Mouse (Mus musculus) embryo, embryonic 11.5 days (tissue): ENCODE measurements around the gene Enpp5.
A peak's percentile ranks its signal among the peaks of the same experiment; 100 is the strongest.

Source experiments
- DNase-seq: peaks from one replicate; pipeline ENCODE4 v3.0.0-alpha.2; 2012; ENCODE audit warnings: low read depth, low spot score

The Enpp5 gene

DNA sequence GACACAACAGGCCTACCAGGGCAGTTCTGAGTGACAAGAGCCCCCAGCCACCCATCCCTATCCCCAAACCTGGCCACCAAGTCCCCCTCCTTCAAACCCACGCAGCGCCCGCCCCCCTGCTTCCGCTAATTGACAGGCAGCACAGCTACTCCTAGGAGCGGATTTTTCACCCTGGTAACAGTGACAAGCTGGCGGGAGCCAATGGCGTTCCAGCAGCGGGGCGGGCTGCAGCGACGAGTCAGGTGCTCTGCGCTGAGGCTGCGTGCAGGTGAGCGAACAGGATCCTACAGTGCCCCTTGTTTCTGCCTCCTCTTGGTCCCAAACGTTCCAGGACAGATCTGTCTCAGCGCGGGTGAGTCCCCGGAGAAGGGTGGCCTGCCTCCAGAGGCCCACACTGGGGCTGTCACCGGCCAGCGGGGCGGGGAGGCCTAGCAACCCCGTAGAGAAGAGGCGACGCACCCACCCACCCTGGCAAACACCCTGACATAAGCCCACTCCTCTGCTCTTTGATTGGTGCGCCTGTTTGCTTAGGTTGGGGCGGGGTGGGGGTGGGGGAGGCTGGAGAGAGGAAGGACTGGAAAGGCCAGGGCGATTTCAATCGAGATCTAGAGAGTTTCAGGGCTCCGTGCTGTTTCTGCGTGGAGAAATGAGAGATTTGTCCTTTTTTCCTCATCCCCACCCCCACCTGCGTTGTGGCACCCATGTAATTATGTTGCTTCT is at the start of gene Enpp5:
Gene Enpp5, plus strand, starts transcription at position 183 of the 720 bp plus-strand sequence.
- peak; percentile 54 for DNase-seq

DNA sequence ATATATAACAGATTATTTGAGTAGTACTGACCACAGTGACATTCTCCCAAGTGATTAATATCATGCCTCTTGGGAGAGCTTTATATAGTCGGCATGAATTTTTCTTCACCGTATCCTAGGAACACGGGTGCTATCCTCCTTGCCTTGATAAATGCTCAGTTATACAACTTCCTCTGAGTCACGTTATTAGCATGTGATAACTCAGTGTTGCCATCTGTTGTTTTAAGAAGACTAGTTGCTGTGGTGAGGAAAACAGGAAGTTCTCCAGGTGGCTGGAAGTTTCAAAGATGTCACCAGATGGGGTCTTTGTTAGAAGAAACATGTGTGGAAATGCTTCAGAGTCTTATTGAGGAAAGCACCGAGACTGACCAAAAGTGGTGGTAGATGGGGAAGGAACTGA is 49.0 kb upstream of the Enpp5 start:
- DNase-seq: no peak

DNA sequence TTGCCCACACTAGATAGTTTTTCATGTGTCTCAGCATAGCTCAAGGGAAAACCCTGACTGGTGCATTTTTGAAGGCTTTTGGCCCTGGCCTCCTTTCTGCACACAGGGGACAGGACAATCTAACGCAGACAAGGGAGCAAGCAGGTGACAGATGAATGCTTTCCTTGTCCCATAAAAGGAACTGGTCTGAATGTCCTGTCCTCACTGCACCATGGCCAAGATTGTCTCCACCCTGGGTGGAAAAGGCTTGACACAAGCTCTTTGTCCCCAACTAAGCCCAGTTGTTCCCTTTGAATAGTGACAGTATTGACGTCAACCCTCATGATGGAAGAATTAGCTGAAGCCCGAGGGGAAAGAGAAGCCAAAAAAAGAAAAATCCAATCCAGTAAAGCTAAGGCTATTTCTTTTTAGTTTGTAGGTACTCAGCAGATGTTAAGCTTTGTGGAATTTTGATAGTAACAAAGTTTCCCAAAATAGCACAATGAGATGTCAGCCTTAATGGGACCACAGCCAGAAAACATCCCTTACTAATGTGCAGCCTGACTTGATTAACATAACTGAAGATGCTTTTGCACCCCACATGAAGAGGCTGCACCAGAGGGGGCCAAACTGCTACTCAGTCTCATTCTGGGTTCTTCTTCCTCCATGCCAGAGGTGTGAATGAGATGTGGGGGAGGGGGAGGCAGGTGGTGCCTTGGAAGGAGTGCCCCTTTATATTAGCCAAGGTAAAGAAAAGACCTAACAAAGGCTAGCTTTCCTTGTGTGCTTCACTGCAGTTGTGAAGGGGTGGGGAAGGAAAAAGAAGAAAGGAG is 47.6 kb upstream of the Enpp5 start:
- DNase-seq: no peak

DNA sequence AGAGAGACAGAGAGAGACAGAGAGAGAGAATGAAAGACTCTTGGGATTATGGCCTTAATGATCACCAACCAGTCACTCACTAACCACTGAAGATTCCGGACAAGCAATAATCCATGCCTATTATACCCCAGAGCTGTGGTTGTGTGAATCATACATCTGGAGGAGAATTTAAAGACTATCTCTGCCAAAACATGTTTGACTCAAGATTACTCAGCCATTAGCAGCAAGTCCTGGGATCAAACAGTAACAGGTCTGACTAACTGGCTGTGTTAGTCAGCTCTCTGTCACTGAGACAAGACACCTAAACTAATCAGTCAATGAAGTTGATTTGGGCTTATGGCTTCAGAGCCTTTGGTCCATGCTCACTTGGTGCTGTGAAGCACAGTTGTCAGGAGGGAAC is 43.6 kb upstream of the Enpp5 start:
- no peak for DNase-seq

DNA sequence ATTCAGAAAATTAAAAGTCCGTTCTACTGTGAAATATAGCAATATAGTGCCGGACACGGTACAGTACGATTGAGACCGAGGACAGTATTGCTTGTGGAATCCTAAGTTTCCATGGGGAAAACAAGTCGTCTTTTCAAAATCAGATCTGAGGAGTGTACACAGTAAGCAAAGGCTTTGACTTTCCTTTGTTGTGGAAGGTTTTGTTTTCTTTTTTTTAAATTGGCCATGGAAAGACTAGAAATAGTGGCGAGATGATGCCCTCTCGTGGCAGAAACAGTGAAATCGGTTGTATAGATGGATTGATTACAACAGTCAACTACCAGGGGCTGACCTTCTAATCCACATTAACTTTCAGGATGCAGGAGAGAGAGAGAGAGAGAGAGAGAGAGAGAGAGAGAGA is 40.0 kb upstream of the Enpp5 start:
- peak; percentile 17 for DNase-seq

DNA sequence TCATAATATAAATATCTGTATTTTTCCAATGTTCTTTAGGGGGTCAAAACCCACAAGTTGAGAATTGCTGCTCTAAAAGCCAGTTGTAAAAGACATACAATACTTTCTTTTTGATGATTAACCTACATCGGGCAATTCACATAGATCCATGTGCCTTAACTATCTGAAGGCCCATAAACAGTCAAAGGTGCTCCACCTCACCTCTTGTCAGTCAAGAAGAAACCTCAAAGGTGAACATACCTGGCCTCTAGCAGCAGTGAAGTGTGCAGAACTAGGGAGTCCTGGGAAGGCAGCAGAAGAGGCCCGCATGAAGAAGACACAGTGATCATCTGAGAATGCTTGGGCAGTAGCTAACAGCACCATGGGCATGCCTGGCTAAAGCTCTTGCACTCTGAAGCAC is 38.2 kb upstream of the Enpp5 start:
- no peak for DNase-seq

DNA sequence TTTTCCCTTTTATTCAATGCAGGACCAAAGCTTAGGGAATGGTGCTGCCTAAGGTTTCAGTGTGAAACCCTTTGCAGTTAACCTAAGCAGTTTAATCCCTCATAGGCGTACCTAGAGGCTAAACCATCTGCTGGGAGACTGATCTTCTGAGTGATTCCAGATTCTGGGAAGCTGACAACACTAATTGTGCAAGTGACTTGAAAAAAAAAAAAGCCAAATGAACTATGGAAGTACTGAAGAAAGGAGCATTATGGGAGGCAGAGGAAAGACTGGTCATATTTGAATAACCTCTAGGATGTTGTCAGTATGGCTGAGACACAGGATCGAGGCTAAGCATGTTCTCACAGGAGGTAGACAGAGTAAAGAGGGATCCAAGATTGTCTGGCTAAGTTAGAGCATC is 36.3 kb upstream of the Enpp5 start:
- no peak for DNase-seq

DNA sequence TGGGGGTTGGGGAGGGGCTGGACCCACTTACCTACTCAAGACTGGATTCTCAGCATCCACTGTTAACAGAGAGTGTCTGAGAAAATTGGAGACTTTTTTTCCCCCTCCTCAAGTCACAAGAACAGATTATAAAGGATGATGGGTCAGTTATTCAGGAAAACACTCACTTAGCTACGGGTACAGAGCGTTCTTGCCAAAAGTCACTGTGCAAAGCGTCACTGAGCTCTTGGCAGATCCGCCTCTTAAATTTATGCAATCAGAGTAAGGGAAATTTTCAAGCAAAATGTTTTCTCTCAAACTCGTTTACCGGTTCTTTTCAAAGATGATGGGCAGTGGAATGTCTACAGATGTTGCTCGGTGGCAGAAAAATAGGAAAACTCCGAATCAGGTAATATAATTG is 35.8 kb upstream of the Enpp5 start:
- no peak for DNase-seq

DNA sequence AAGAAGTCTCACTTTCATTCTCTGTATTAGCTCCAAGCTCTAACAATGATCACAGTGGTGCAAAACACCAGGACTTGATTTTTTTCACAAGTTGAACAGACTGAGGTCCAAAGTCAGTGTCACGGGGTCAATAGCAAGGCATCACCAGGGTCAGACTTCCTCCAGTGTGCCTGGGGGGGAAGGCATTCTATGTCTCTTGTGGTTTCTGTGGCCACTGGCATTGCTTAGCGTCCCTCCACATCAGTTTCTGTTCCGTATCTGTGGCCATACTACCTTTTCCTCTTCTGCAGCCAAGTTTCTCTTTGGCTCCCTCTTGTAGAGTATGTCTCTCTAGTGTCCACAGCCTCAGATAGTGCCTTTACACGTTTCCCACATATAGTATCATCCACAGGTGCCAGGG is 25.2 kb upstream of the Enpp5 start:
- DNase-seq: no peak

DNA sequence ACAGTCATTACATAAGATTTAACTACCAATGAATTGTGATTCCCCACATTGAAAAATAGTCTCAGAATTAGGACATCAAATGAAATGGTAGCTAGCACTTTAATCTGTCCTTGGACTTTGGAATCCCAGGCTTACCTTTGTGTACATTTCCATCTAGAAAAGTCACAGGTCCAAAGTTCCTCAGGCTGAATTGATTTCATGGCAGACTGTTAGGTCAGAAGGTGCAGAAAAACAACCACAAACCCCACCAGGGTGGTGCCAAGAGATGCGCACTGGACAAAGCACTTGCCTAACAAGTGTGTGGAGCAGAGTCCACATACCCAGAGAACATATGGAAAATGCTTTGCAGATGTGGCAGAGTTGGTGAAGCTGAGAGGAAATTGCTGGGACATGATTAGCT is 21.5 kb upstream of the Enpp5 start:
- no peak for DNase-seq

DNA sequence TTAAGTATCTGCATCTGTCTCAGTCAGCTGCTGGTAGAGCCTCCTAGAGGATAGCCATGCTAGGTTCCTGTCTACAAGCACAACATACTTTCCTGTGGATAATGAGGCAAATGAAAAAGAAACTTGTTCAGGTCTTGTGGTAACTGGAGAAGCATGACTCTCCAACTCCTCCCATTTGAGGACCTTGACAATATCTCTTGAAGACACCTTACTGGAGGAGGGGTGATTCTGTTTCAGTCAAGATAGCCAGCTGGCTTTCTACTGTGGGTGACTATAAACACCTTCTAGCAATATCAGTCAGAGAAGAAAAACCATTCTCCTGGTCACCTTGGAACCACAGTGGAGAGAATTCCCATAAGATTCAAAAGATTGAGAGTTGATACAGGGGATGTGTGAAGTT is 20.5 kb upstream of the Enpp5 start:
- DNase-seq: no peak

DNA sequence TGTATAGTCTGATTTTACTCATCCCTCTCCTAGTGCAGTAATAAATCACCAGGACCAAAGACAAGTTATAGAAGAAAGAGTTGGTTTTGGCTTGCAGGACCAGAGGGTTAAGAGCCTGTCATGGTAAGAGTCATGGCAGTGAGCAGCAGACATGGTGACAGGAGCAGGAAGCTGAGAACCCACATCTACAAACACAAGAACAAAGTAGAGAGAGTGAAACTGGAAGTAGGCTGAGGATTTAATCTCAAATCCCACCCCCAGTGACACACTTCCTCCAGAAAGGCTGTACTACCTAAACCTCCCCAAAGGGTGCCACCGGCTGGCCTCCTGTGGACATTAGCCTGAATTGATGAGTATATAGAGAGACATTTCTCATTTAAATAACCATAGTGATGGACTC is 17.8 kb upstream of the Enpp5 start:
- no peak for DNase-seq

DNA sequence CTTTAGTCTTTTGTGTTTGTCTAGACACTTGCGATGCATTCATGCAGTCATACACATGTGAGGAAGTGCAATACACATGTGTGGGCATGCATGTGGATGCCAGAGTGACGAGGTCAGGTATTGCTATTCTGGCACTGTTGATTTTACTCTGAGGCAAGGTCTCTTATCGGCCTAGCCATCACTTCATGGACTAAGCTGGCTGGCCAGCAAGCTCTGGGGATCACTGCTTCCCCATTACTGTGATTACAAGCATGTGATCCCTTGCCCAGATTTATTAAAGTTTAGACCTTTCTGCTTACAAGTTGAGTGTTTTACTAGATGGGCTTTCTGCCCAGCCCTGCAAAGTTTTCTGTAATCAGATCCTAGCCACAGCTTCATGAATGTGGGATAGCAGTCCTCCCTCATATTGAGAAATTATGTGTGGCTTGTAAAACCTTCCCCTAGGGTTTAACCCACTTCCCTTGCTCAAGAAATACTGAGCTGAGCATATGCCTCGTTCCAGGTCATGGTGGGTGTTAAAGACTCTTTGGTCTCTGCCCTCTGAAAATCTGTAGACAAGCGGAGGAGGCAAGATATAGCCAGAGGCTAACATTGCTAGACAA is 17.2 kb upstream of the Enpp5 start:
- no peak for DNase-seq

DNA sequence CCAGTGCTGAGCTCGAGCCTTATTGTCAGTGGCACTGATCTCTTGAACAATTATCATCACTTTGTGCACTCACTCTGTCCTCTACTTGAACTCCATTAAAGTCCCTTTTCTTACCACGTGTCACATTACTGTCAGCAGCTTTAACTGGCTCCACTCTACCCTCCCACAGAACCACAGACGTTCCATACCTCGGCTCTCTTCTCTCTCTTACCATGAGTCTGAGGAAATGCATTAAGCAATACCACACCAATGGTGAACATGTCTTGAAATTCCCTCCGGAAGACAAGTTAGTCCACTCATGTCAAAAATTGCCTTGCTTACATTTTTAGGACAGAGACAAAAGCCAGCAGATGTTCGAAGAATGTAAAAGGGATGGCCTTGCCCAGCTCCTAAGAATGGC is 9.7 kb upstream of the Enpp5 start:
- no peak for DNase-seq

DNA sequence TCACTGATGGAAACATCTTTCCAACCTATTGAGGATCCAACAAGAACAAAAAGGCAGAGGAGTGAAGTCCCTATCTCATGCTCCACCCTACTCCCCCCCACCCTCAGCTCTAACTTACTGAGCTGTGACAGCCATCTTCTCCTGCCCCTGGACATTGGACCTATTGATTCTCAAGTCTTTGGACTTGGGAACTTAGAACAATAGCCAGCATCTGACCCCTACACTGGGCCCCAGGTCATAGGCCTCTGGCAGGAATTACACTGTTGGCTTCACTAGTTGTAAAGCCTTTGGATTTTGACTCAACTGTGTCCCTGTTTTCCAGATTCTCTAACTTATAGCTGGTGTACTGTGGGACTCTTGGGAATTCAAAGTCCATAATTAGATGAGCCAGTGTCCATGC is 6.9 kb upstream of the Enpp5 start:
- no peak for DNase-seq

DNA sequence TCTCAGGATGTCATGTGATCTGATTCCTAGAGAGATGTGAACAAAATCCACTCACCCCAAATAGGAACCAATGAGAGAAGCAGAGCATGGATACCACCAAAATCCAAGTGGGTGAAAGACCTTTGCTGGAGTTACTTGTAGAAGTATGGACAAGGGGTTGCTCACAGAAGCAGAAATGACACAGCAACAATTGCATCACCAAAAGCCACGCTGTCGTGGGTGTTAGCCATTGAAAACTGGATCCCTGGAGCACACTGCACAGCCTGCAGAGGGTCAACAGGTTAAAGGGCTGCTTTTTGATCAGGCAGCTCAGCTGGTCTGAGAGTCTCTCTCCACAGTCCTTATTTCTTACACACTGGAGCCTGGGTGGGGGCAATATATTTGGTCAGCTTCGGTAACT is 3.0 kb upstream of the Enpp5 start:
- no peak for DNase-seq

DNA sequence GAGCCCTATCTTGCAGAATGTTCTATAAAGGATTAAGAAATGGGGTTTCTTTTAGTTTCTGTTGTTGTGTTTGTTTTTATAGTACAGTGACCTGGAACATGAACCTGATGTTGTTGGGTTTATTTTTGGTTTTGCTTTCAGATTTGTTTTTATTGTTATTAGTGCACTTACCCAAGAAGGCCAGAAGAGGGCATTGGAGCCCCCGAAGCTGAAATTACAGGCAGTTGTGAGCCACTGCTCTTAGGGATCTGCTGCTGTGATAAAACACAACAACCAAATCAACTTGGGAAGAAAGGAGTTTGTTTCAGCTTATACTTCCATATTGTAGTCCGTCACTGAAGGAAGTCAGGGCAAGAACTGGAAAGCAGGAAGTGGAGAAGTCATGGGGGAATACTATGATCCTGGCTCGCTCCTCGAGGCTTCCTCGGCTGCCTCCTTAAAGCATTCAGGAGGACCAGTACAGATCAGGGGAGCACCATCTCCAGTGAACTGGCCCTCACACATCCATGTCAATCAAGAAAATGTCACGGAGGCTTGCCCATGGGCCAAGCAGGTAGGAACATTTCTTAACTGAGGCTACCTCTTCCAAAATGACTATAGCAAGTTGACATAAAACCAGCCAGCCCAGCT is 2.4 kb upstream of the Enpp5 start:
- peak; percentile 9 for DNase-seq

DNA sequence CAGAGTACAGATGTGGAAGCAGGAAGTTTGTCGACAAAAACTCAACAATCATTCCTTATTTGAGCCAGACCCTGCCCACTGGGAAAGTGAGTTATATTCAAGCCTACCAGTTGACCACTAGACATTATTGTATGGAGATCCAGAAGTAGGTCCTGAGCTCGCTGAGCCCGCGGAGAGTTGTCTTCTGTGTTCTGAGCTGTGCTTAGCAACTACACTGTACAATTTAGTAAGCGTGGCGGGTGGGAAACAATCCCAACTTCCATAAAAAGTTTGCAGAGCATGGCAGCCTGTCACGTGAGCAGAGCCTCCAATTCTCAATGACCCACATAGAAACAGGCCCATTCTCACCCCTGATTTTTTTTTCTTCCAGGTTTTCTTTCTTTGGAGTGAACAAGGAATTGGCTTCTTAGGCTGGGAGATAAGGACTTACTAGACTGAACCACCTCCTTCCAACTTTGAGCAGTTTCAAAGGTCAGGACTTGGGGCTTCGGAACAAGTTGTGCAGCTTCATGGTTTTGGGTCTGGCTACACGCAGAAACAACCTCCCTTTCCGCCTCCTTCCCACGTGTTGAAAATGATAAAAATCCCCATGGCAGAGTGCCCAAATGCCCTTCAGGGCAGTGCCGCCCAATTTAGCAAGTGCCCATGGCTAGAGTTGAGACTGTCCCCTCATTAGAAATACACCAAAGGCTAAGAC is 1.3 kb upstream of the Enpp5 start:
- DNase-seq: no peak

DNA sequence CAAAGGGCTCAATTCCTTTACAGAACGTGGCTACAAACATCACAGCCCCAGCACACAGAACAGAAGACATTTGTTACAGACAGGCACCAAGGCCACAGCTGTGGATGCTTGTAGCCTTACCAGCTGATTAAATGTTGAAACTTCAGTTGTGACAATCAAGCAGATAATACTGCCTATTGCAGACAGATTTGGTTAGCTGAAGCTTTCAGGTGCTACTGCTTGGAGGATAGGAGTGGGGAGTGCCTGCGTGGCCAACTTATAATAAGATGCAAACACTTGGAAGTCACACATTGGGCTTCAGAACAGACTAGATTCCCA is 811 bp upstream of the Enpp5 start:
- DNase-seq: no peak

DNA sequence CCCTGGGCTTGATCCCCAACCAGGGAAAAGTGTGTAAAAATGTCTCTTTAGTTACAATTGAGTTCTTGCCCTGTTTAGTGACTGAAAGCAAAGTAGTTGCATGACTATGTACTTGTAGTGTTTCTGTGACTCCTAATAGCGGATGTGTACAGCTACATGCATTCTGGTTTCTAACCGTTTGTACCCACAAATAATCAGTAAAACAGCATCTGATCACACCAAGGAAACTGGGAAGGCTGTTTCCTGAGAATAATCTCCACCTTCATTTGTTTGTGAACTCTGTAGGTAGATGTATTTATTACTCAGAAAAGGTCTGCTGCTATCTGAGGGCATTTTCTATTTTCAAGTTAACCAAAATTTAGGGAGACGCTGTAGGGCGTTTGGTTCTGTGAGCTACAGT is 4.5 kb downstream of the Enpp5 start:
- no peak for DNase-seq

DNA sequence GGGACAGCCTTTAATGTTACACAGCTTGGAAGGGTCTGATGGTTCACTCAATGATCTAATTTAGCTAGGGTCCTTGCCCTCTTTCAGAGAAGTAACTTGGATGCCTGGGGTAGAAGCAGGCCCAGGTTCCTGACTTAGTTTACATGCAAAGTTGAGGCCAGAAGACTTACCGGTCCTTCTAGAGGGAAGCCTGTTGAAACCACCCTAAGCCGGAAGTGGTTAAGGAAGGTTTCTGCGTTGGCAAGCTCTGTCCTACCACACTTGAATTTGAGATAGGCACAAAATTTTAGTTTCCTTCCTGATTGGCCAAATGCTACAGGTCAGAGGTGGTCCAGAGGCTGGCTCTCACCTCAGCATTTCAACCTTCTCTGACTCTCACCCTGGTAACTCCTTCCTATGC is 9.6 kb downstream of the Enpp5 start:
- DNase-seq: no peak

DNA sequence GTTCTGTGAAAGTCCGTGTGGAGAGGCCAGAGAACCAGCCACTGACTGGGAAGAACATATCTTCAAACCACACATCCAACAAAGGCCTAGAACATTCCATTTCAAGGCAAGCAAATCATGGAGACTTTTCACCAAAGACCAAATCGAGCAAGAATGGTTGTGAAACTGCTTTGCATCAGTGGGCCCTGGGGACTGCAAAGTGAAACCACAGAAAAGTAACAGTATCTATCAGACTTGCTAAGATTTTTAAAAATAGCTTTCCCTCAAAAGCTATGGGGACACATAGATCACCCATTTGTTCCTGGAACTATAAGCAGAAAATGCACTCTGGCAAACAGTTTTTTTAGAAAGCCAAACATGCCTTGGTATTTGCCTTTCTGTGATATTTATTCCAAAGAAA is 12.3 kb downstream of the Enpp5 start:
- DNase-seq: no peak
